Comparison of ENCODE assay signal across 9 mouse cellular contexts in the genomic region with DNA sequence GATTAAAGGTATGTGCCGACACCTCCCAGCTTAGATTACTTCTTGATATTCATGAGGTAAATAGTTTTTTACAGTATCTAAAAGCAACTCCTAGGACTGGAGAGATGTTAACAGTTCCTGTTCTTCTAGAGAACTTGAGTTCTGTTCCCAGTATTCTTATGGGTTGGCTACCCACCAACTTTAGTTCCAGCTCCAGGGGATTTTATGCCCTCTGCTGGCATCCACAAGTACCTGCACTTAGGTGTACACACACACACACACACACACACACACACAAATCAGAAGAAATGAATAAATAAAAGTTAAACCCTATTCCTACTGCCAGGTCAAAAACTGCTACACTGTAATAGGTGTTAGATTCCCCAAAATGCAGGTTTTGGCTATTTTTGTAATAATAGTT. TPM values are rescaled to one million over a fixed set of nuclear protein-coding genes. Genes with fewer than 3 reads are reported as not detected.
DNase-seq lines count a peak whose midpoint lies in the region; ATAC-seq and TF ChIP-seq lines count a peak whose summit lies in the region.
"Had no signal": no experiment of that assay in that cellular context is flagged by ENCODE, and none has a peak within 500 bp of the region (broad histone marks: within the 10 kb centered on the region; RNA-seq: fewer than 3 reads in every experiment).

No protein-coding gene starts in this region.

- peak overlapping the region; percentile 56 for H3K4me2 ChIP-seq in embryonic facial prominence, embryonic 14.5 days (ENCODE audit: low read depth, low read length)
- peak overlapping the region; percentile 49; the same call in 1 of the 2 replicates for H3K4me2 ChIP-seq in limb, embryonic 11.5 days (ENCODE audit: low read depth, severe bottlenecking)

- intact Hi-C loops in left cerebral cortex, adult 2 months (cut with DNase I), result loop anchor here (2.0 to 10.0 kb wide), 2 partner anchors 51 to 189 kb away; a partner anchor contains a TSS

- peaks cover 5% of the 10 kb centered on the region; the same call in 1 of the 2 replicates for H3K36me3 ChIP-seq in embryonic facial prominence, embryonic 14.5 days (ENCODE audit: control insufficient read depth, insufficient read depth, low read length)
- no peaks in the 10 kb centered on the region for H3K36me3 ChIP-seq in limb, embryonic 11.5 days (ENCODE audit: control insufficient read depth, insufficient read depth, low read length)
- no peaks in the 10 kb centered on the region for H3K36me3 ChIP-seq in splenic B cell, adult 2 months (ENCODE audit: control insufficient read depth, insufficient read depth, low read length, poor library complexity, severe bottlenecking)

- no peak overlapping the region; the same call in 1 of the 2 replicates for H3K9ac ChIP-seq in embryonic facial prominence, embryonic 14.5 days (ENCODE audit: low read depth, low read length)
- no peak overlapping the region for H3K9ac ChIP-seq in limb, embryonic 11.5 days (ENCODE audit: low read length)

- H3K27ac ChIP-seq in left cerebral cortex, adult 2 months, result peak overlapping the region; percentile 90
- H3K27ac ChIP-seq in embryonic facial prominence, embryonic 14.5 days (replicated peaks; ENCODE audit: low read depth, low read length), result no peak overlapping the region; the same call in 1 of the 2 replicates
- no peak overlapping the region for H3K27ac ChIP-seq in limb, embryonic 11.5 days (replicated peaks; ENCODE audit: low read depth, low read length)

- H3K27me3 ChIP-seq in embryonic facial prominence, embryonic 14.5 days (replicated peaks; ENCODE audit: control insufficient read depth, insufficient read depth, low read length), result peaks cover 3% of the 10 kb centered on the region; the same call in 1 of the 2 replicates
- H3K27me3 ChIP-seq in limb, embryonic 11.5 days (ENCODE audit: control insufficient read depth, insufficient read depth, low read length), result no peaks in the 10 kb centered on the region
- H3K27me3 ChIP-seq in splenic B cell, adult 2 months (ENCODE audit: control insufficient read depth, insufficient read depth, low read length, poor library complexity, severe bottlenecking), result no peaks in the 10 kb centered on the region

- 94% methylated on average over 1 of the region's 1 CpGs for WGBS in embryonic facial prominence, embryonic 14.5 days
- WGBS in limb, embryonic 11.5 days, result 96% methylated on average over 1 of the region's 1 CpGs

- H3K4me3 ChIP-seq in left cerebral cortex, adult 2 months, result no peak overlapping the region; the same call in 1 of the 2 replicates
- H3K4me3 ChIP-seq in embryonic facial prominence, embryonic 14.5 days (ENCODE audit: low read depth, low read length), result peak overlapping the region; percentile 82
- H3K4me3 ChIP-seq in limb, embryonic 11.5 days (ENCODE audit: low read depth, low read length), result no peak overlapping the region

- DNase-seq in left cerebral cortex, adult 2 months (ENCODE audit: extremely low spot score in 1 of 2, low spot score in 2 of 2), result no peak
- no peak for DNase-seq in left cerebral cortex, adult 11 months (ENCODE audit: low spot score)
- DNase-seq in embryonic facial prominence, embryonic 14.5 days (ENCODE audit: low spot score), result no peak
- DNase-seq in limb, embryonic 11.5 days (ENCODE audit: low spot score), result no peak
- peak; percentile 14 for DNase-seq in splenic B cell, adult 2 months (ENCODE audit: low read depth, low spot score)
- DNase-seq in testis, postnatal 14 days (ENCODE audit: low spot score), result no peak
- DNase-seq: kidney, adult 18-20 months; right cerebral cortex, postnatal 25 days had no signal

- H3K4me1 ChIP-seq in embryonic facial prominence, embryonic 14.5 days (ENCODE audit: control insufficient read depth, insufficient read depth, low read length), result peaks cover 10% of the 10 kb centered on the region
- H3K4me1 ChIP-seq in limb, embryonic 11.5 days (ENCODE audit: control insufficient read depth, insufficient read depth, low read length), result 0 out of 2 replicates have a peak, but pooled peaks cover 5% of the 10 kb centered on the region

- peak; percentile 14 for TF ChIP-seq CTCF in left cerebral cortex, adult 2 months (IDR thresholded peaks at IDR 0.05)

- 0 out of 2 replicates have a peak, but pooled peaks cover 4% of the 10 kb centered on the region for H3K9me3 ChIP-seq in embryonic facial prominence, embryonic 14.5 days (ENCODE audit: control insufficient read depth, low read length)
- H3K9me3 ChIP-seq in limb, embryonic 11.5 days (ENCODE audit: control insufficient read depth, low read length), result no peaks in the 10 kb centered on the region

- no peak for ATAC-seq in embryonic facial prominence, embryonic 14.5 days (ENCODE audit: low read depth)
- ATAC-seq in limb, embryonic 11.5 days (ENCODE audit: insufficient number of reproducible peaks, low FRiP score, low TSS enrichment, low read depth), result no peak
- ATAC-seq in granulocyte monocyte progenitor cell, adult 5-6 weeks (replicated peaks; ENCODE audit: poor library complexity, severe bottlenecking), result no peak

RNA-seq across cellular contexts. Expression of a gene that starts 1.5 kb away (rescaled TPM):
- total RNA-seq in left cerebral cortex, adult 2 months (2021), result 10 to 100 TPM; 55.6 to 57.0 TPM
- polyA plus RNA-seq in embryonic facial prominence, embryonic 14.5 days (2014; fragmentation: Nextera tagmentation; extraction: Ambion mirVana), result 9.0 and 10.1 TPM in 2 replicates
- polyA plus RNA-seq in limb, embryonic 11.5 days (2014; fragmentation: Nextera tagmentation; extraction: Ambion mirVana), result 6.1 and 7.2 TPM in 2 replicates
- total RNA-seq in granulocyte monocyte progenitor cell, adult 5-6 weeks (2014; fragmentation: Nextera tagmentation), result 39.1 and 46.5 TPM in 2 replicates
- total RNA-seq in granulocyte monocyte progenitor cell, adult 5-6 weeks (2017), result 35.2 and 42.3 TPM in 2 replicates

RNA-seq across cellular contexts. Expression of a gene that starts 52.1 kb away (rescaled TPM):
- 10 to 100 TPM; 19.7 to 20.4 TPM for total RNA-seq in left cerebral cortex, adult 2 months (2021)
- 18.7 and 19.4 TPM in 2 replicates for polyA plus RNA-seq in embryonic facial prominence, embryonic 14.5 days (2014; fragmentation: Nextera tagmentation; extraction: Ambion mirVana)
- 25.0 and 25.6 TPM in 2 replicates for polyA plus RNA-seq in limb, embryonic 11.5 days (2014; fragmentation: Nextera tagmentation; extraction: Ambion mirVana)
- 33.2 and 43.7 TPM in 2 replicates for total RNA-seq in granulocyte monocyte progenitor cell, adult 5-6 weeks (2014; fragmentation: Nextera tagmentation)
- total RNA-seq in granulocyte monocyte progenitor cell, adult 5-6 weeks (2017), result 12.6 and 12.8 TPM in 2 replicates
